Mouse (Mus musculus) CH12.LX (cell line): ENCODE data around the gene Cd207. TPM values are rescaled to one million over a fixed set of nuclear protein-coding genes. Genes with fewer than 3 reads are reported as not detected.

Source experiments
- DNase-seq: peaks from one replicate; pipeline ENCODE4 v3.0.0-alpha.2; 2013; ENCODE audit errors: extremely low read depth
- H3K27ac ChIP-seq: 2 replicates; pipeline ENCODE4 v1.5.1; 2012; ENCODE audit warnings: low read depth, mild to moderate bottlenecking, control low read depth, moderate library complexity; ENCODE audit not compliant: insufficient read depth
- H3K27me3 ChIP-seq: replicated peaks from 2 replicates; pipeline ENCODE3; 2012; ENCODE audit warnings: inconsistent platforms
- H3K36me3 ChIP-seq, 2 experiments: replicated peaks in 1 of 2; 2 replicates each; pipeline versions ENCODE3 to v1.6.1; 2012; ENCODE audit warnings: inconsistent platforms in 1 of 2, low read length in 1 of 2, mild to moderate bottlenecking in 1 of 2, mixed read lengths in 1 of 2, moderate library complexity in 1 of 2; ENCODE audit not compliant: control insufficient read depth in 1 of 2, insufficient read depth in 1 of 2
- H3K4me1 ChIP-seq, 2 experiments: 2 replicates each; pipeline ENCODE4 v1.6.1; 2012; ENCODE audit warnings: inconsistent platforms in 1 of 2, moderate library complexity in 1 of 2; ENCODE audit not compliant: insufficient read depth in 2 of 2, control insufficient read depth in 1 of 2
- H3K4me2 ChIP-seq: 2 replicates; pipeline ENCODE4 v1.6.1; 2012; ENCODE audit warnings: low read depth, mild to moderate bottlenecking, control low read depth; ENCODE audit not compliant: poor library complexity, insufficient read depth, severe bottlenecking
- H3K4me3 ChIP-seq, 3 experiments: fragments of 150-350 bp in 1 of 3; sonication (generic) in 1 of 3; replicated peaks in 1 of 3; 2 replicates each; pipeline versions ENCODE3 to v1.5.1; 2011 to 2012; ENCODE audit warnings: low read depth in 2 of 3, low read length in 2 of 3, mild to moderate bottlenecking in 2 of 3, moderate library complexity in 2 of 3, control low read depth in 1 of 3, improper control_type of control experiment in 1 of 3, inconsistent platforms in 1 of 3, mixed read lengths in 1 of 3; ENCODE audit not compliant: poor library complexity in 1 of 3
- H3K79me2 ChIP-seq: replicated peaks from 2 replicates; pipeline ENCODE4 v1.6.1; 2012; ENCODE audit warnings: mild to moderate bottlenecking, moderate library complexity; ENCODE audit not compliant: control insufficient read depth, poor library complexity, insufficient read depth, severe bottlenecking; ENCODE audit errors: extremely low read depth
- H3K9ac ChIP-seq: 2 replicates; pipeline ENCODE4 v1.6.1; 2012; ENCODE audit warnings: low read depth, mild to moderate bottlenecking, control low read depth, moderate library complexity; ENCODE audit not compliant: insufficient read depth
- H3K9me3 ChIP-seq: replicated peaks from 2 replicates; pipeline ENCODE3; 2012; ENCODE audit warnings: low read length, inconsistent platforms, mixed read lengths
- BHLHE40 ChIP-seq: IDR thresholded peaks from 2 replicates; pipeline ENCODE4 v1.6.1; 2011; ENCODE audit warnings: mild to moderate bottlenecking, low read depth, low read length, improper control_type of control experiment
- CHD1 ChIP-seq: IDR thresholded peaks from 2 replicates; pipeline ENCODE4 v1.6.1; 2012; ENCODE audit warnings: low read depth, low read length, improper control_type of control experiment, inconsistent platforms
- CHD2 ChIP-seq: IDR thresholded peaks from 2 replicates; pipeline ENCODE4 v1.6.1; 2011; ENCODE audit warnings: low read length, improper control_type of control experiment
- CTCF ChIP-seq, 2 experiments: IDR thresholded peaks in 1 of 2; conservative IDR thresholded peaks in 1 of 2; 2 replicates each; pipeline ENCODE4 v1.5.1; 2011 to 2012; ENCODE audit warnings: low read depth in 2 of 2, low read length in 2 of 2, improper control_type of control experiment in 1 of 2, inconsistent platforms in 1 of 2, mild to moderate bottlenecking in 1 of 2, moderate library complexity in 1 of 2
- E2F4 ChIP-seq: IDR thresholded peaks from 2 replicates; pipeline ENCODE4 v1.6.1; 2011; ENCODE audit warnings: low read depth, low read length, improper control_type of control experiment; ENCODE audit not compliant: insufficient replicate concordance
- ELF1 ChIP-seq: IDR thresholded peaks from 2 replicates; pipeline ENCODE4 v1.6.1; 2014; ENCODE audit warnings: low read depth, mild to moderate bottlenecking, inconsistent platforms, low read length, improper control_type of control experiment
- ETS1 ChIP-seq: conservative IDR thresholded peaks from 2 replicates; pipeline ENCODE4 v1.6.1; 2012; ENCODE audit warnings: low read depth, mild to moderate bottlenecking, inconsistent platforms, low read length, improper control_type of control experiment, moderate library complexity
- JUN ChIP-seq: IDR thresholded peaks from 2 replicates; pipeline ENCODE4 v1.6.1; 2011; ENCODE audit warnings: low read depth, mild to moderate bottlenecking, low read length, improper control_type of control experiment, moderate library complexity; ENCODE audit not compliant: insufficient read depth
- KAT2A ChIP-seq: IDR thresholded peaks from 2 replicates; pipeline ENCODE4 v1.6.1; 2012; ENCODE audit warnings: low read length, improper control_type of control experiment, inconsistent platforms; ENCODE audit not compliant: insufficient replicate concordance
- MAFK ChIP-seq: IDR thresholded peaks from 2 replicates; pipeline ENCODE4 v1.6.1; 2011; ENCODE audit warnings: low read length, improper control_type of control experiment; ENCODE audit not compliant: insufficient replicate concordance
- MAX ChIP-seq: IDR thresholded peaks from 2 replicates; pipeline ENCODE4 v1.6.1; 2011; ENCODE audit warnings: low read length, improper control_type of control experiment
- MAZ ChIP-seq: IDR thresholded peaks from 2 replicates; pipeline ENCODE4 v1.6.1; 2012; ENCODE audit warnings: low read depth, mild to moderate bottlenecking, inconsistent platforms, low read length, improper control_type of control experiment, moderate library complexity
- MEF2A ChIP-seq: IDR thresholded peaks from 2 replicates; pipeline ENCODE4 v1.6.1; 2014; ENCODE audit warnings: low read depth, mild to moderate bottlenecking, inconsistent platforms, low read length, improper control_type of control experiment, borderline replicate concordance
- MXI1 ChIP-seq: IDR thresholded peaks from 2 replicates; pipeline ENCODE4 v1.6.1; 2011; ENCODE audit warnings: mild to moderate bottlenecking, low read depth, low read length, improper control_type of control experiment
- MYC ChIP-seq: IDR thresholded peaks from 2 replicates; pipeline ENCODE4 v1.6.1; 2011; ENCODE audit warnings: low read depth, mild to moderate bottlenecking, improper control_type of control experiment, low read length
- NELFE ChIP-seq: IDR thresholded peaks from 2 replicates; pipeline ENCODE4 v1.6.1; 2011; ENCODE audit warnings: low read depth, low read length, improper control_type of control experiment
- NRF1 ChIP-seq: IDR thresholded peaks from 2 replicates; pipeline ENCODE4 v1.6.1; 2014; ENCODE audit warnings: low read depth, mild to moderate bottlenecking, inconsistent platforms, low read length, improper control_type of control experiment, moderate library complexity
- PAX5 ChIP-seq: IDR thresholded peaks from 2 replicates; pipeline ENCODE4 v1.6.1; 2012; ENCODE audit warnings: low read length, inconsistent platforms, mixed read lengths
- POLR2A ChIP-seq: IDR thresholded peaks from 2 replicates; pipeline ENCODE4 v1.6.1; 2011; ENCODE audit warnings: low read depth, mild to moderate bottlenecking, improper control_type of control experiment, low read length
- POLR2AphosphoS2 ChIP-seq: IDR thresholded peaks from 2 replicates; pipeline ENCODE4 v1.6.1; 2011; ENCODE audit warnings: low read depth, low read length, improper control_type of control experiment
- RAD21 ChIP-seq: IDR thresholded peaks from 2 replicates; pipeline ENCODE4 v1.6.1; 2011; ENCODE audit warnings: low read depth, mild to moderate bottlenecking, low read length, improper control_type of control experiment, moderate library complexity
- RCOR1 ChIP-seq: conservative IDR thresholded peaks from 2 replicates; pipeline ENCODE4 v1.6.1; 2012; ENCODE audit warnings: low read depth, mild to moderate bottlenecking, inconsistent platforms, low read length, improper control_type of control experiment
- SMC3 ChIP-seq: IDR thresholded peaks from 2 replicates; pipeline ENCODE4 v1.6.1; 2011; ENCODE audit warnings: low read depth, low read length, improper control_type of control experiment
- TBP ChIP-seq: conservative IDR thresholded peaks from 2 replicates; pipeline ENCODE4 v1.6.1; 2011; ENCODE audit warnings: low read depth, low read length, improper control_type of control experiment
- TCF12 ChIP-seq: IDR thresholded peaks from 2 replicates; pipeline ENCODE4 v1.6.1; 2014; ENCODE audit warnings: low read depth, mild to moderate bottlenecking, inconsistent platforms, low read length, improper control_type of control experiment
- UBTF ChIP-seq: IDR thresholded peaks from 2 replicates; pipeline ENCODE4 v1.6.1; 2012; ENCODE audit warnings: low read depth, mild to moderate bottlenecking, inconsistent platforms, low read length, improper control_type of control experiment, moderate library complexity
- USF1 ChIP-seq: IDR thresholded peaks from 2 replicates; pipeline ENCODE4 v1.6.1; 2014; ENCODE audit warnings: low read depth, mild to moderate bottlenecking, inconsistent platforms, low read length, improper control_type of control experiment
- USF2 ChIP-seq: conservative IDR thresholded peaks from 2 replicates; pipeline ENCODE4 v1.6.1; 2011; ENCODE audit warnings: low read depth, low read length, improper control_type of control experiment
- ZMIZ1 ChIP-seq: IDR thresholded peaks from 2 replicates; pipeline ENCODE4 v1.6.1; 2012; ENCODE audit warnings: low read depth, mild to moderate bottlenecking, inconsistent platforms, low read length, improper control_type of control experiment
- ZNF384 ChIP-seq: IDR thresholded peaks from 2 replicates; pipeline ENCODE4 v1.6.1; 2012; ENCODE audit warnings: low read depth, low read length, improper control_type of control experiment, inconsistent platforms
- dilution Hi-C: fragments of 300-500 bp; cut with MboI; formaldehyde crosslinking; loops from 2 replicates; pipeline ENCODE4 v1.14.3; 2020; ENCODE audit warnings: low sequenced_read_pairs; ENCODE audit not compliant: extremely low pct_unique_long_range_greater_than_20kb, extremely low pct_ligation_motif_present
- in situ Hi-C: fragments of 300-500 bp; cut with MboI; formaldehyde crosslinking; loops from 3 replicates; pipeline ENCODE4 v1.14.3; 2019; ENCODE audit warnings: low sequenced_read_pairs, low pct_ligation_motif_present, low pct_unique_long_range_greater_than_20kb, mixed read lengths
- polyA plus RNA-seq: library from polyadenylated mRNA; unstranded; fragments of >175 nt; gene quantifications from 2 replicates; pipeline ENCODE4 v1.2.1, GENCODE M21; 2012; ENCODE audit warnings: low read depth; ENCODE audit not compliant: insufficient read length
- total RNA-seq, 2 experiments: library from RNA; depleted of rRNA; stranded (reverse); fragments of 300-350 nt in 1 of 2; fragments of >200 nt in 1 of 2; gene quantifications; 2 replicates each; pipeline ENCODE4 v1.2.3; 2012 to 2014

Cd207 gene
- total and polyA plus RNA-seq, 3 experiments = not detected

DNA sequence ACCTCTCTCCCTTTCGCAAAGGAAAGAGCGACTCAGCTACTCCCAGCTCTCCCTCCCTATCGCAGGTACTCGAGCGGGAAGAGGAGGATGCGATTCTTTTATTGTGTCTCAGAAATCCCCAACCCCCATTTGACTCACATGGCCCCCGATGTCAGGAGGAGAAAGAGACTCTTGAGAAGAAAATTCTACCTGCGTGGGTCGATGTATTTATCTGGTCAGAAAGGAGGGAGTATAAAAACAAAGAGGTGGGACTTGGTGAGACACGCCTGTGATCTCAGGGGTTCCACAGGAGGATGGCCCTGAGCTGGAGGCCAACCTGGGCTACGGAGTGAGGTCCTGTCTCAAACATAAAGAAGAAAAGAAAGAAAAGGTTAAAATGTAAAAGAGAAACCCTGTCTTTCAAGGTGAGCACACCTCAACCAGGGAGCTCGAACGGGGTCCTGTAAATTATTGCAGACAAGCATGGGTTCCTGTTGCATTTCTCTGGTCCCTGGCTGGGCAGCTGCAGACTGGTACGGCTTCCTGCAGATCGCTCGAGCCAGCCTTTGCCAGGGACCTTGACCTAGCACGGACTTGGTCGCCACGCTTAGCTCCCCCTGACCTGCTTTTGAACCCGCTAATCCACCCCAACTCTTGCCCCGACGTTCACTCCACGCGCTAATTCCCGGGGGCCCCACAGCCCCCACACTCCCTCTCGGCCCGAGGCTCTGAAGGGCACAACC is 25.5 kb upstream of the Cd207 start:
- Histone ChIP-seq H3K9me3 (no peaks in the 10 kb centered on the region), H3K27ac (no peak overlapping the region), H3K4me3 (no peak overlapping the region), H3K36me3 (no peaks in the 10 kb centered on the region), H3K9ac (no peak overlapping the region), H3K79me2 (no peaks in the 10 kb centered on the region), H3K27me3 (peaks cover 85% of the 10 kb centered on the region), H3K4me1 (no peaks in the 10 kb centered on the region), H3K4me2 (no peak overlapping the region)
- dilution Hi-C loops (no loop called here), in situ Hi-C loops (no loop called here)
- TF ChIP-seq ZNF384 = no peak
- TF ChIP-seq SMC3 = no peak
- no peak for TF ChIP-seq NELFE
- no peak for TF ChIP-seq MEF2A
- no peak for TF ChIP-seq CHD1
- TF ChIP-seq USF2 = no peak
- TF ChIP-seq JUN = no peak
- no peak for TF ChIP-seq RCOR1
- no peak for TF ChIP-seq BHLHE40
- TF ChIP-seq PAX5 = no peak
- no peak for TF ChIP-seq MAFK
- no peak for TF ChIP-seq TBP
- no peak for TF ChIP-seq ETS1
- no peak for TF ChIP-seq CTCF (conservative IDR thresholded peaks at IDR 0.05 in 1 of 2, IDR thresholded peaks at IDR 0.05 in 1 of 2; ENCODE audit: low read depth in 2 of 2, low read length in 2 of 2)
- TF ChIP-seq E2F4 = no peak
- no peak for TF ChIP-seq POLR2AphosphoS2
- no peak for TF ChIP-seq RAD21
- TF ChIP-seq UBTF = no peak
- no peak for TF ChIP-seq MAZ
- DNase-seq = no peak

DNA sequence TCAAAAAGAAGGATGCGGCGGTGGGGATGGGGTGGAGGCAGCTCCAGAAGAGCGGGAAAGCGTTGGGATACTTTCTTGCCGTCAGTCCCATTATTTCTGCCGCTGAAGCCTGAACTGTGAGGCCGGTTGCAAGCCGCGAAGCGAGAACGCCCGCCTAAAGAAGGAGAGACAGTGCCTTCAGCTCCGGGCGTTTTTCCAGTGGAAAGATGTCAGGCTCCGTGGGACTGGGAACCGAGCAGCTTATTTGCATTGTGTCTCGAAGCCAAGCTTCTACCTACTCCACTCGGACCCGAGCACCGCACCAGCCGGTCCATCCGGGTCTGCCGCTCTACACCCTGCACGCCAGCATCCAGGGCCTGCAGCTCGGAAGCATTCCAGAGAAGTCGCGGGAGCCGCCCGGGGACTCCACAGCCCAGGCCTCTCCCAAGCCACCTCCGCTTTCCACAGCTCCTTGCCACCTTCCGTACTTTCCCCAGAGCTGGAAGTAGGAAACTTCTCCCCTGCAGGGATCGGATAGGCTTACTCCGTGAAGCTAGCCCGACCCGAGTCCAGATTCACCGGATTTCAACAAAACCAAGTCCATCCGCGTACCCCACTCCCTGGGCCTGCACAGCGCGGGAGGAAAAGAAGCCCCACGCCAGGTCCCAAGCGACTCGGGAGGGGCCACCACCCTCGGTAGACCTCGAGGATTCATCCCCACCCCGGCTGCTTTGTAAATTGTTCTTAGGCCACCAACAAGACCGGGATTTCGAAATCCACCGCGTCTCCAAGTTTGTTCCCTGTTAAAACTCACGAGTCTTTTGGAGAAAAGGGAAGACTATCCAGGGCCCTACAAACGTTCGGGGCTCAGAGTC is 24.7 kb upstream of the Cd207 start:
- dilution Hi-C loops (no loop called here), in situ Hi-C loops (no loop called here)
- Histone ChIP-seq H3K4me3 (no peak overlapping the region), H3K27me3 (peaks cover 85% of the 10 kb centered on the region), H3K9ac (no peak overlapping the region), H3K4me2 (no peak overlapping the region), H3K36me3 (no peaks in the 10 kb centered on the region), H3K79me2 (no peaks in the 10 kb centered on the region), H3K27ac (no peak overlapping the region), H3K9me3 (no peaks in the 10 kb centered on the region), H3K4me1 (no peaks in the 10 kb centered on the region)
- no peak for TF ChIP-seq MAZ
- TF ChIP-seq TCF12 = no peak
- TF ChIP-seq MAX = no peak
- no peak for TF ChIP-seq BHLHE40
- TF ChIP-seq MXI1 = no peak
- no peak for TF ChIP-seq NRF1
- no peak for TF ChIP-seq ZMIZ1
- no peak for TF ChIP-seq POLR2A
- TF ChIP-seq MEF2A = no peak
- no peak for TF ChIP-seq JUN
- TF ChIP-seq UBTF = no peak
- no peak for TF ChIP-seq RCOR1
- TF ChIP-seq MAFK = no peak
- TF ChIP-seq CHD2 = no peak
- TF ChIP-seq NELFE = no peak
- TF ChIP-seq CHD1 = no peak
- TF ChIP-seq MYC = no peak
- no peak for TF ChIP-seq KAT2A
- TF ChIP-seq USF1 = no peak
- no peak for TF ChIP-seq ELF1
- DNase-seq = no peak
